Mouse (Mus musculus): ENCODE measurements around the gene Hoxb4. TPM values are rescaled to one million over a fixed set of nuclear protein-coding genes. Genes with fewer than 3 reads are reported as not detected.

The Hoxb4 gene
- total RNA-seq, 2 experiments from 2014 or later, result 0.66 to 0.70 TPM

- ATAC-seq (replicated peaks; ENCODE audit: low FRiP score, low TSS enrichment, poor library complexity, severe bottlenecking), result no peak
Measured at GRCm38 (mm10) chr11:96325747-96326212, 7.7 kb downstream of the Hoxb4 start.

GRCm38 (mm10) chr11:96326705-96327104 lies 8.6 kb downstream of the Hoxb4 start:
- ATAC-seq (replicated peaks; ENCODE audit: low FRiP score, low TSS enrichment, poor library complexity, severe bottlenecking), result no peak

GRCm38 (mm10) chr11:96327122-96327521 lies 9.1 kb downstream of the Hoxb4 start:
- ATAC-seq (replicated peaks; ENCODE audit: low FRiP score, low TSS enrichment, poor library complexity, severe bottlenecking), result no peak

- no peak for ATAC-seq (replicated peaks; ENCODE audit: low FRiP score, low TSS enrichment, poor library complexity, severe bottlenecking)
Measured at GRCm38 (mm10) chr11:96327750-96328149, 9.7 kb downstream of the Hoxb4 start.

- no peak for ATAC-seq (replicated peaks; ENCODE audit: low FRiP score, low TSS enrichment, poor library complexity, severe bottlenecking)
Measured at GRCm38 (mm10) chr11:96328605-96329004, 10.5 kb downstream of the Hoxb4 start.

- ATAC-seq (replicated peaks; ENCODE audit: low FRiP score, low TSS enrichment, poor library complexity, severe bottlenecking), result no peak
Measured at GRCm38 (mm10) chr11:96332105-96332504, 14.0 kb downstream of the Hoxb4 start.

GRCm38 (mm10) chr11:96332618-96333032 lies 14.6 kb downstream of the Hoxb4 start:
- ATAC-seq (replicated peaks; ENCODE audit: low FRiP score, low TSS enrichment, poor library complexity, severe bottlenecking), result no peak

- no peak for ATAC-seq (replicated peaks; ENCODE audit: low FRiP score, low TSS enrichment, poor library complexity, severe bottlenecking)
Measured at GRCm38 (mm10) chr11:96333241-96334001, 15.4 kb downstream of the Hoxb4 start.

- no peak for ATAC-seq (replicated peaks; ENCODE audit: low FRiP score, low TSS enrichment, poor library complexity, severe bottlenecking)
Measured at GRCm38 (mm10) chr11:96334002-96334364, 15.9 kb downstream of the Hoxb4 start.

- ATAC-seq (replicated peaks; ENCODE audit: low FRiP score, low TSS enrichment, poor library complexity, severe bottlenecking), result no peak
Measured at GRCm38 (mm10) chr11:96334998-96335397, 16.9 kb downstream of the Hoxb4 start.

- ATAC-seq (replicated peaks; ENCODE audit: low FRiP score, low TSS enrichment, poor library complexity, severe bottlenecking), result no peak
Measured at GRCm38 (mm10) chr11:96336597-96336996, 18.5 kb downstream of the Hoxb4 start.

- no peak for ATAC-seq (replicated peaks; ENCODE audit: low FRiP score, low TSS enrichment, poor library complexity, severe bottlenecking)
Measured at GRCm38 (mm10) chr11:96337026-96337425, 19.0 kb downstream of the Hoxb4 start.

GRCm38 (mm10) chr11:96338957-96339855 lies 21.1 kb downstream of the Hoxb4 start:
- ATAC-seq (replicated peaks; ENCODE audit: low FRiP score, low TSS enrichment, poor library complexity, severe bottlenecking), result no peak

- ATAC-seq (replicated peaks; ENCODE audit: low FRiP score, low TSS enrichment, poor library complexity, severe bottlenecking), result no peak
Measured at GRCm38 (mm10) chr11:96340698-96341365, 22.8 kb downstream of the Hoxb4 start.

- no peak for ATAC-seq (replicated peaks; ENCODE audit: low FRiP score, low TSS enrichment, poor library complexity, severe bottlenecking)
Measured at GRCm38 (mm10) chr11:96341701-96342575, 23.9 kb downstream of the Hoxb4 start.

GRCm38 (mm10) chr11:96342576-96342930 lies 24.5 kb downstream of the Hoxb4 start:
- no peak for ATAC-seq (replicated peaks; ENCODE audit: low FRiP score, low TSS enrichment, poor library complexity, severe bottlenecking)

- no peak for ATAC-seq (replicated peaks; ENCODE audit: low FRiP score, low TSS enrichment, poor library complexity, severe bottlenecking)
Measured at GRCm38 (mm10) chr11:96343206-96343745, 25.2 kb downstream of the Hoxb4 start.

- ATAC-seq (replicated peaks; ENCODE audit: low FRiP score, low TSS enrichment, poor library complexity, severe bottlenecking), result no peak
Measured at GRCm38 (mm10) chr11:96344061-96344877, 26.2 kb downstream of the Hoxb4 start.

Data from megakaryocyte-erythroid progenitor cell, adult 5-6 weeks (primary cell).